In genomic region chr1:55029446-55029845, GRCm38 (mm10) we compare ENCODE assay signal across 13 mouse cellular contexts. TPM values are rescaled to one million over a fixed set of nuclear protein-coding genes. Genes with fewer than 3 reads are reported as not detected.
DNase-seq lines count a peak whose midpoint lies in the region; ATAC-seq and TF ChIP-seq lines count a peak whose summit lies in the region.
"Had no signal": no experiment of that assay in that cellular context is flagged by ENCODE, and none has a peak within 500 bp of the region (broad histone marks: within the 10 kb centered on the region; RNA-seq: fewer than 3 reads in every experiment).

No protein-coding gene starts in this region.

- H3K4me3 ChIP-seq in kidney, adult 2 months (ENCODE audit: insufficient read depth, low read depth, low read length): no peak overlapping the region
- H3K4me3 ChIP-seq in G1E (ENCODE audit: low read depth, low read length): peak overlapping the region; percentile 67
- H3K4me3 ChIP-seq in liver, embryonic 15.5 days (replicated peaks): peak overlapping the region; percentile 43
- H3K4me3 ChIP-seq: limb, embryonic 12.5 days had no signal

- no peaks in the 10 kb centered on the region for H3K9me3 ChIP-seq in G1E (replicated peaks)
- H3K9me3 ChIP-seq in liver, embryonic 15.5 days (replicated peaks): no peaks in the 10 kb centered on the region
- H3K9me3 ChIP-seq: limb, embryonic 12.5 days had no signal

- H3K9ac ChIP-seq in liver, embryonic 15.5 days: no peak overlapping the region
- H3K9ac ChIP-seq: limb, embryonic 12.5 days had no signal

- H3K27ac ChIP-seq in kidney, adult 2 months (ENCODE audit: insufficient read depth, low read depth, low read length): peak overlapping the region; percentile 10; the same call in 1 of the 2 replicates
- H3K27ac ChIP-seq in liver, embryonic 15.5 days (replicated peaks): peak overlapping the region; percentile 97
- H3K27ac ChIP-seq: limb, embryonic 12.5 days; stomach, postnatal 0 days had no signal

- peaks cover 7% of the 10 kb centered on the region; the same call in 1 of the 2 replicates for H3K4me1 ChIP-seq in kidney, adult 2 months (ENCODE audit: control insufficient read depth, insufficient read depth, low read length)
- H3K4me1 ChIP-seq in G1E (ENCODE audit: insufficient read depth, low read depth, low read length): peaks cover 46% of the 10 kb centered on the region
- H3K4me1 ChIP-seq in liver, embryonic 15.5 days (replicated peaks): peaks cover 58% of the 10 kb centered on the region

- no peak for ATAC-seq in CD4-positive, CD25-positive, alpha-beta regulatory T cell, adult 4 months
- ATAC-seq in G1E (ENCODE audit: extremely low read depth, insufficient number of reproducible peaks, low FRiP score, poor library complexity, severe bottlenecking): no peak
- ATAC-seq in liver, embryonic 15.5 days (ENCODE audit: insufficient read depth): no peak

- no peaks in the 10 kb centered on the region for H3K36me3 ChIP-seq in kidney, adult 2 months (ENCODE audit: control insufficient read depth, insufficient read depth, low read length)
- H3K36me3 ChIP-seq in G1E (replicated peaks): peaks cover 4% of the 10 kb centered on the region
- H3K36me3 ChIP-seq in liver, embryonic 15.5 days (replicated peaks): no peaks in the 10 kb centered on the region
- H3K36me3 ChIP-seq: limb, embryonic 12.5 days had no signal

- TF ChIP-seq CTCF in kidney, adult 2 months (conservative IDR thresholded peaks at IDR 0.05; ENCODE audit: insufficient read depth, insufficient read length, low read depth, low read length): no peak
- TF ChIP-seq CTCF in G1E (IDR thresholded peaks at IDR 0.05; ENCODE audit: low read depth, low read length): no peak

- peak overlapping the region; percentile 65 for H3K4me2 ChIP-seq in liver, embryonic 15.5 days
- H3K4me2 ChIP-seq: limb, embryonic 12.5 days had no signal

- WGBS in kidney, adult 2 months: 86% methylated on average over 4 of the region's 4 CpGs
- 38% methylated on average over 4 of the region's 4 CpGs for WGBS in liver, embryonic 15.5 days (ENCODE audit: insufficient replicate concordance)

- peak; percentile 38 for DNase-seq in CD4-positive, CD25-positive, alpha-beta regulatory T cell, adult 2 months (ENCODE audit: low read depth, low spot score)
- DNase-seq in kidney, adult 2 months: no peak
- no peak for DNase-seq in kidney, postnatal 36 days
- no peak for DNase-seq in G1E (ENCODE audit: low spot score)
- no peak for DNase-seq in layer of hippocampus, postnatal 25 days (ENCODE audit: extremely low spot score in 1 of 2, low spot score in 1 of 2)
- no peak for DNase-seq in frontal cortex, postnatal 10 days (ENCODE audit: low spot score in 2 of 2)
- DNase-seq: cerebellum, postnatal 25 days; kidney, adult 18-20 months; right cerebral cortex, postnatal 4 days had no signal

- H3K27me3 ChIP-seq in kidney, adult 2 months (replicated peaks; ENCODE audit: control insufficient read depth, insufficient read depth, low read length): no peaks in the 10 kb centered on the region
- no peaks in the 10 kb centered on the region for H3K27me3 ChIP-seq in G1E (ENCODE audit: insufficient read depth, low read length)
- H3K27me3 ChIP-seq in liver, embryonic 15.5 days: no peaks in the 10 kb centered on the region
- H3K27me3 ChIP-seq: limb, embryonic 12.5 days had no signal

- TF ChIP-seq POLR2A in kidney, adult 2 months (IDR thresholded peaks at IDR 0.05; ENCODE audit: low read depth, low read length): no peak

RNA-seq across cellular contexts. Expression of gene Sf3b1, which starts 2.2 kb away (rescaled TPM):
- polyA plus RNA-seq in CD4-positive, CD25-positive, alpha-beta regulatory T cell, adult 4 months (2017; shearing (Covaris generic)): 100 to 1,000 TPM; 411 to 495 TPM
- polyA plus RNA-seq in kidney, adult 2 months (2012; rRNA removed): 24.3 and 33.6 TPM in 2 replicates
- total RNA-seq in G1E (2014; fragmentation: Nextera tagmentation): 522 and 578 TPM in 2 replicates
- 670 and 758 TPM in 2 replicates for total RNA-seq in G1E (2017)
- polyA plus RNA-seq in G1E (2012): 31.8 and 35.3 TPM in 2 replicates
- 112 and 130 TPM in 2 replicates for polyA plus RNA-seq in liver, embryonic 15.5 days (2015; fragmentation: Nextera tagmentation; extraction: Ambion mirVana)
- total RNA-seq in layer of hippocampus, postnatal 25 days (2021): 100 to 1,000 TPM; 142 to 171 TPM

RNA-seq across cellular contexts. Expression of gene Coq10b, which starts 23.1 kb away (rescaled TPM):
- polyA plus RNA-seq in CD4-positive, CD25-positive, alpha-beta regulatory T cell, adult 4 months (2017; shearing (Covaris generic)): 10 to 100 TPM; 14.8 to 18.2 TPM
- polyA plus RNA-seq in kidney, adult 2 months (2012; rRNA removed): 16.2 and 20.7 TPM in 2 replicates
- total RNA-seq in G1E (2014; fragmentation: Nextera tagmentation): 29.8 and 50.3 TPM in 2 replicates
- total RNA-seq in G1E (2017): 36.2 and 48.2 TPM in 2 replicates
- 3.6 and 4.7 TPM in 2 replicates for polyA plus RNA-seq in G1E (2012)
- 13.0 and 13.3 TPM in 2 replicates for polyA plus RNA-seq in liver, embryonic 15.5 days (2015; fragmentation: Nextera tagmentation; extraction: Ambion mirVana)
- total RNA-seq in layer of hippocampus, postnatal 25 days (2021): 10 to 100 TPM; 17.9 to 19.7 TPM

RNA-seq across cellular contexts. Expression of gene Hspe1, which starts 58.5 kb away (rescaled TPM):
- polyA plus RNA-seq in CD4-positive, CD25-positive, alpha-beta regulatory T cell, adult 4 months (2017; shearing (Covaris generic)): 100 to 1,000 TPM; 128 to 193 TPM
- 46.2 and 90.1 TPM in 2 replicates for polyA plus RNA-seq in kidney, adult 2 months (2012; rRNA removed)
- 166 and 187 TPM in 2 replicates for total RNA-seq in G1E (2014; fragmentation: Nextera tagmentation)
- 638 and 797 TPM in 2 replicates for total RNA-seq in G1E (2017)
- polyA plus RNA-seq in G1E (2012): 121 and 163 TPM in 2 replicates
- polyA plus RNA-seq in liver, embryonic 15.5 days (2015; fragmentation: Nextera tagmentation; extraction: Ambion mirVana): 233 and 311 TPM in 2 replicates
- 10 to 100 TPM; 94.6 to 99.5 TPM for total RNA-seq in layer of hippocampus, postnatal 25 days (2021)

RNA-seq across cellular contexts. Expression of gene Hspd1, which starts 58.6 kb away (rescaled TPM):
- polyA plus RNA-seq in CD4-positive, CD25-positive, alpha-beta regulatory T cell, adult 4 months (2017; shearing (Covaris generic)): 100 to 1,000 TPM; 145 to 175 TPM
- polyA plus RNA-seq in kidney, adult 2 months (2012; rRNA removed): 66.8 and 99.8 TPM in 2 replicates
- 273 and 291 TPM in 2 replicates for total RNA-seq in G1E (2014; fragmentation: Nextera tagmentation)
- 690 and 812 TPM in 2 replicates for total RNA-seq in G1E (2017)
- polyA plus RNA-seq in G1E (2012): 89.2 and 116 TPM in 2 replicates
- 245 and 256 TPM in 2 replicates for polyA plus RNA-seq in liver, embryonic 15.5 days (2015; fragmentation: Nextera tagmentation; extraction: Ambion mirVana)
- total RNA-seq in layer of hippocampus, postnatal 25 days (2021): 100 to 1,000 TPM; 166 to 180 TPM
